Mouse (Mus musculus) neural tube, embryonic 14.5 days (tissue): ENCODE results near the gene Zfp663. TPM values are rescaled to one million over a fixed set of nuclear protein-coding genes. Genes with fewer than 3 reads are reported as not detected.
A peak's percentile ranks its signal among the peaks of the same experiment; 100 is the strongest.

ENCODE experiments used
- ATAC-seq: fragments of 200-750 bp; cut with Nextera tagmentation; 2 replicates; pipeline ENCODE4 v1.8.0; 2017; ENCODE audit warnings: low read depth, mild to moderate bottlenecking, moderate TSS enrichment, moderate library complexity
- H3K27ac ChIP-seq: fragments of 300-500 bp; sonication (generic); 2 replicates; pipeline ENCODE4 v1.5.1; 2014; ENCODE audit warnings: low read depth, mild to moderate bottlenecking, control low read depth, low read length, moderate library complexity, mixed read lengths
- H3K27me3 ChIP-seq: fragments of 300-500 bp; sonication (generic); 2 replicates; pipeline ENCODE4 v1.6.1; 2014; ENCODE audit warnings: low read length; ENCODE audit not compliant: control insufficient read depth, insufficient read depth
- H3K36me3 ChIP-seq: fragments of 300-500 bp; sonication (generic); 2 replicates; pipeline ENCODE4 v1.6.1; 2014; ENCODE audit warnings: low read length, mixed read lengths; ENCODE audit not compliant: control insufficient read depth, insufficient read depth
- H3K4me1 ChIP-seq: fragments of 300-500 bp; sonication (generic); 2 replicates; pipeline ENCODE4 v1.6.1; 2014; ENCODE audit warnings: low read length; ENCODE audit not compliant: control insufficient read depth, insufficient read depth
- H3K4me2 ChIP-seq: fragments of 300-500 bp; sonication (generic); 2 replicates; pipeline ENCODE4 v1.6.1; 2014; ENCODE audit warnings: mild to moderate bottlenecking, low read depth, low read length, control low read depth
- H3K4me3 ChIP-seq: fragments of 300-500 bp; sonication (generic); 2 replicates; pipeline ENCODE4 v1.5.1; 2014; ENCODE audit warnings: low read depth, low read length, control low read depth, mixed read lengths
- H3K9ac ChIP-seq: fragments of 300-500 bp; sonication (generic); replicated peaks from 2 replicates; pipeline ENCODE4 v1.6.1; 2014; ENCODE audit warnings: low read depth, mild to moderate bottlenecking, control low read depth, low read length, mixed read lengths
- H3K9me3 ChIP-seq: fragments of 300-500 bp; sonication (generic); 2 replicates; pipeline ENCODE4 v1.6.1; 2016; ENCODE audit warnings: low read length; ENCODE audit not compliant: control insufficient read depth
- WGBS: fragments of 180-500 bp; shearing (Covaris S2); extraction: QIAGEN DNeasy Blood & Tissue Kit; methylation state at CpG from one replicate; pipeline ENCODE4 v1.1.7; 2014; 5-methylcytosine and 5-hydroxymethylcytosine counted together
- polyA plus RNA-seq: library from polyadenylated mRNA; unstranded; fragments of >200 nt; fragmentation: Nextera tagmentation; extraction: Ambion mirVana; gene quantifications from 2 replicates; pipeline ENCODE4 v1.2.1, GENCODE M21; 2014

The Zfp663 gene
- polyA plus RNA-seq, 1 experiment from 2014 or later: 6.1 TPM

GRCm38 (mm10) chr2:165326304-165327190, 42.0 kb downstream of the Zfp663 start, which contains the start of gene Elmo2:
Gene Elmo2 (minus strand): TSS chr2:165326479.
- Histone ChIP-seq H3K4me3 (peak within 1 kb of the TSS; percentile 78), H3K9ac (peak within 1 kb of the TSS; percentile 90), H3K27me3 (no peaks in the 10 kb centered on the region), H3K4me1 (peaks cover 35% of the 10 kb centered on the region), H3K4me2 (peak within 1 kb of the TSS; percentile 93), H3K27ac (peak within 1 kb of the TSS; percentile 95), H3K9me3 (no peaks in the 10 kb centered on the region), H3K36me3 (no peaks in the 10 kb centered on the region)
- WGBS: under 1% methylated on average over 55 of the region's 55 CpGs
- peak; percentile 98 for ATAC-seq

GRCm38 (mm10) chr2:165325521-165326303, 42.8 kb downstream of the Zfp663 start:
- Histone ChIP-seq H3K4me3 (peak overlapping the region; percentile 78), H3K27me3 (no peaks in the 10 kb centered on the region), H3K4me1 (peaks cover 35% of the 10 kb centered on the region), H3K27ac (no peak overlapping the region), H3K36me3 (no peaks in the 10 kb centered on the region), H3K9me3 (no peaks in the 10 kb centered on the region), H3K4me2 (peak overlapping the region; percentile 93), H3K9ac (peak overlapping the region; percentile 90)
- 2% methylated on average over 29 of the region's 30 CpGs for WGBS
- peak; percentile 33 for ATAC-seq

GRCm38 (mm10) chr2:165323928-165324327, 44.6 kb downstream of the Zfp663 start:
- ATAC-seq: no peak
- Histone ChIP-seq H3K9me3 (no peaks in the 10 kb centered on the region), H3K4me3 (no peak overlapping the region), H3K27me3 (no peaks in the 10 kb centered on the region), H3K36me3 (no peaks in the 10 kb centered on the region), H3K4me1 (peaks cover 35% of the 10 kb centered on the region), H3K27ac (no peak overlapping the region), H3K4me2 (no peak overlapping the region), H3K9ac (no peak overlapping the region)
- WGBS: 23% methylated on average over 5 of the region's 5 CpGs

GRCm38 (mm10) chr2:165323484-165323883, 45.0 kb downstream of the Zfp663 start:
- Histone ChIP-seq H3K9me3 (no peaks in the 10 kb centered on the region), H3K9ac (no peak overlapping the region), H3K4me3 (no peak overlapping the region), H3K4me1 (peaks cover 35% of the 10 kb centered on the region), H3K4me2 (no peak overlapping the region), H3K36me3 (no peaks in the 10 kb centered on the region), H3K27me3 (no peaks in the 10 kb centered on the region), H3K27ac (no peak overlapping the region)
- no peak for ATAC-seq
- WGBS: 36% methylated on average over 5 of the region's 5 CpGs

GRCm38 (mm10) chr2:165321981-165322735, 46.4 kb downstream of the Zfp663 start:
- Histone ChIP-seq H3K27me3 (no peaks in the 10 kb centered on the region), H3K9me3 (no peaks in the 10 kb centered on the region), H3K9ac (no peak overlapping the region), H3K36me3 (no peaks in the 10 kb centered on the region), H3K4me1 (peaks cover 38% of the 10 kb centered on the region), H3K4me3 (no peak overlapping the region), H3K27ac (no peak overlapping the region), H3K4me2 (no peak overlapping the region)
- 91% methylated on average over 22 of the region's 22 CpGs for WGBS
- no peak for ATAC-seq

- Histone ChIP-seq H3K27me3 (no peaks in the 10 kb centered on the region), H3K9ac (no peak overlapping the region), H3K36me3 (no peaks in the 10 kb centered on the region), H3K4me3 (no peak overlapping the region), H3K4me1 (peaks cover 44% of the 10 kb centered on the region), H3K27ac (no peak overlapping the region), H3K4me2 (no peak overlapping the region), H3K9me3 (no peaks in the 10 kb centered on the region)
- whole genome bisulfite sequencing: 61% methylated on average over 8 of the region's 8 CpGs
- no peak for ATAC-seq
Measured at GRCm38 (mm10) chr2:165321381-165321888, 47.1 kb downstream of the Zfp663 start.

GRCm38 (mm10) chr2:165320531-165321150, 47.9 kb downstream of the Zfp663 start:
- no peak for ATAC-seq
- Histone ChIP-seq H3K9me3 (no peaks in the 10 kb centered on the region), H3K4me2 (no peak overlapping the region), H3K36me3 (peaks cover 2% of the 10 kb centered on the region; the same call in 1 of the 2 replicates), H3K4me1 (peaks cover 49% of the 10 kb centered on the region), H3K4me3 (no peak overlapping the region), H3K9ac (no peak overlapping the region), H3K27ac (0 out of 2 replicates have a peak overlapping the region, but pooled peaks have one; percentile 4), H3K27me3 (no peaks in the 10 kb centered on the region)
- WGBS: 68% methylated on average over 12 of the region's 12 CpGs

- ATAC-seq: no peak
- Histone ChIP-seq H3K4me1 (peaks cover 37% of the 10 kb centered on the region), H3K27me3 (no peaks in the 10 kb centered on the region; the same call in 1 of the 2 replicates), H3K36me3 (peaks cover 13% of the 10 kb centered on the region), H3K27ac (no peak overlapping the region), H3K4me2 (no peak overlapping the region), H3K9me3 (no peaks in the 10 kb centered on the region), H3K9ac (no peak overlapping the region), H3K4me3 (no peak overlapping the region)
- WGBS: 68% methylated on average over 4 of the region's 4 CpGs
Measured at GRCm38 (mm10) chr2:165319503-165319902, 49.0 kb downstream of the Zfp663 start.
